Mouse (Mus musculus): ENCODE measurements around the gene Galc.

Gene Galc

DNA sequence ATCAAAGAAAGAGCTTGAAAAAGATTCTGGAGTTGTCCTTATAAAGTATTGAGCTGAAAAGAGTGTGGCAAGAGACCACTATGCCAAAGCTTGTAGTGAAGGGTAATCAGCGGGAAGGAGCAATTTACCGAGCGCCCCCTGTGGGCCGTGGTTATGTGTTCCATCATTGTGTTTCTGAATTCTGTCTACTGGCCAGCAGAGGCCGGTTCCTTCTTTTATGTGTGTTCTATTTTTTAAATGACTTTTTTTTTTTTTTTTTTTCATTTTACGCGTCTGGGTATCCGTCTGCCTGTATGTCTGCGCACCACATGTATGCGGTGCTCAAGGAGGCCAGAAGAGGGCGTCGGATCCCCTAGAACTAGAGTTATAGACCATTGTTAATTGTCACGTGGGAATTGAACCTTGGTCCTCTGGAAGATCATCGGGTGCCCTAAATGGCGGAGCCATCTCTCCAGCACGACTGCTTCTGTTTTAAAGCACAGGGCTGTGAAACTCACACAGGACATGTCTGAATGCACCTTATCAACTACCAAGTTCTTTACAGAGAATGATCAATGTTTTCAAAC is 78.9 kb downstream of the Galc start:
- no peak for DNase-seq

DNA sequence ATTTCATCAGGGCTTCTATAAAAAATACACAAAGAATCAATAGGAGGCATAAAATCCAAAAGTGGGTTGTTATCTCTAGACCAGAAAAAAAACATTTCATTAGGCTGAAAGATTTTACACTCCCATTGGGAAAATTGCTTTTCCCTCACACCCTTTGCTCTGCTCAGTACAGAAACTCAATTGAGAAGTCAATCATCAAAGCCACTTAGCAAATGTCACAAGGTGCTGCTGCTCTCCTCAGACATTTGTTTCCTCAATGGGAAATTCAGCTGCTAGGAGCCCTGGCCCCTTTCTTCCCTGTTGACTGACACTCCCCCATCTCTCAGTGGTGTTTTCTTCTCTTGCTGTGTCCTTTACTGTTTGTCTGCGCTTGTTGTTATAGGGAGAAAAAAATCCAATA is 79.8 kb downstream of the Galc start:
- DNase-seq: no peak

DNA sequence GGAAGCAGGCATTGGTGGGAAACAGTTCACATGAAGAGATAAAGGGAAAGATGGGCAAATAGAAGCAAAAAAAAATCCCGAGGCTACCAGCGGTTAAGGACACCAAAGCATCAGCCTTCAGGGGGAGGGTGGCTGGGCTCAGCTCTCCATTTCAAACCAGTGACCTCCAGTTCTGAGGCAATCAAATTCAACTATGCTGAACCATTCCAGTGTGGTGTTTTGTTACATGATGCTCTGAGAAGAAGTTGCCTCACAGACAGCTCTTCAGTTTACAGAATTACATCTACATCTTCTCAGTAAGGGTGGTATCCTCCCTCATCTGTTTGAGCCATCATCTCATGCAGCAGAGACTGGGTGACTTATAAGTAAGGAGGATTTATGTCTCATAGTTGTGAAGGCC is 82.6 kb downstream of the Galc start:
- DNase-seq: no peak

DNA sequence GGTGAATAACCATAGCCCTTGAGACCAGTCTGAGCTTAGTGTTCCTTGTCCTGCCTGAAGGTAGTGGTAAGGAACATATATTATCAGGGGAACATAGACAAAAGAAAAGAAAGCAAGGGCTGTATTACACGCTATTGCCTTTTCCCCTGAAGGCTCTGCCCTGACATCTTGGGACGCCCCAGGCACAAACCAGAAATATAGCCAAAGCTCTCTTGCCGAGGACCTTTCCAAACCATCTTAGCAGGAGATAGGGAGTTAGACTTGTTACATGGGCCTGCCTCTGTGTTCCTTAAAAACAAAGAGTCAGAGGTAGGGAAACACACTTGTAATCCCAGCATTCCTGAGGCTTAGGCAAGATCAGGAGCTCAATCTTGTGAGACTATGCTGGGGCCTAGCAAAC is 97.4 kb downstream of the Galc start:
- DNase-seq: no peak

DNA sequence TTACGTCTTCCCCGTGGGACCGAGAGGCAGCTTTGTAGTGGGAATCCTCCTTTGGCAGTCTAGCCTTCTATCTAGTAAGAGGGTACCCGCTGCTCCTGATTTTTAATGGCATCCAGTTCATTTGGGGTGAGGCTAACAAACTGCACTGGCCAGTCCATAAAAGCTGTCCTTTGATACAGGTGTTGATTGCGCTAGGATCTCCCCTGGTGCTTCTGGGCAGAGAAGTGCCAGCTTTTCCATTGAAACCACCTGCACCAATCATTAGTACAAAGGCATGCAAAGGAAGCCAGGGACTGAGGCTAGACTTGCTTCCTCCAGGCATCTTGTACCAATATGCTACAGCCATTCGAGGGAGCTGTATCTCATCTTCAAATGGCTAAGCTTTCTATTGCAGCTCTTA is 98.4 kb downstream of the Galc start:
- DNase-seq: no peak
